Mouse (Mus musculus) testis, adult 2 months (tissue): ENCODE measurements around the gene Ogn. TPM values are rescaled to one million over a fixed set of nuclear protein-coding genes. Genes with fewer than 3 reads are reported as not detected.
"Not testable (repeated sequence)": the region's sequence is repeated elsewhere in the genome, so short reads cannot be mapped to it uniquely, and the experiment has no call there.

Experiments
- H3K27ac ChIP-seq: fragments of 200-500 bp; 2 replicates; pipeline ENCODE4 v1.5.1; 2012; ENCODE audit warnings: low read depth, low read length; ENCODE audit not compliant: control insufficient read depth, insufficient read depth
- H3K27me3 ChIP-seq: fragments of 200-500 bp; 2 replicates; pipeline ENCODE4 v1.6.1; 2012; ENCODE audit warnings: mild to moderate bottlenecking, low read length, moderate library complexity; ENCODE audit not compliant: control insufficient read depth, insufficient read depth
- H3K36me3 ChIP-seq: fragments of 200-500 bp; 2 replicates; pipeline ENCODE4 v1.6.1; 2012; ENCODE audit warnings: mild to moderate bottlenecking, low read length; ENCODE audit not compliant: control insufficient read depth, insufficient read depth
- H3K4me1 ChIP-seq: fragments of 200-500 bp; 2 replicates; pipeline ENCODE4 v1.6.1; 2012; ENCODE audit warnings: low read length; ENCODE audit not compliant: control insufficient read depth, insufficient read depth
- H3K4me3 ChIP-seq: fragments of 200-500 bp; 2 replicates; pipeline ENCODE4 v1.5.1; 2012; ENCODE audit warnings: low read depth, mild to moderate bottlenecking, low read length, moderate library complexity, mixed read lengths; ENCODE audit not compliant: control insufficient read depth
- CTCF ChIP-seq: fragments of 200-500 bp; IDR thresholded peaks from 2 replicates; pipeline ENCODE4 v1.5.1; 2012; ENCODE audit warnings: low read depth, mild to moderate bottlenecking, inconsistent platforms, low read length, moderate library complexity; ENCODE audit not compliant: control insufficient read depth, insufficient read depth, insufficient replicate concordance
- POLR2A ChIP-seq: fragments of 200-500 bp; IDR thresholded peaks from 2 replicates; pipeline ENCODE4 v1.6.1; 2012; ENCODE audit warnings: low read depth, mild to moderate bottlenecking, inconsistent platforms, low read length, moderate library complexity; ENCODE audit not compliant: control insufficient read depth
- polyA plus RNA-seq: library from polyadenylated mRNA; depleted of rRNA; stranded (reverse); fragments of >200 nt; gene quantifications from 2 replicates; pipeline ENCODE4 v1.2.3, GENCODE M21; 2012

Ogn gene
- polyA plus RNA-seq, 1 experiment, result 2.6 TPM

DNA sequence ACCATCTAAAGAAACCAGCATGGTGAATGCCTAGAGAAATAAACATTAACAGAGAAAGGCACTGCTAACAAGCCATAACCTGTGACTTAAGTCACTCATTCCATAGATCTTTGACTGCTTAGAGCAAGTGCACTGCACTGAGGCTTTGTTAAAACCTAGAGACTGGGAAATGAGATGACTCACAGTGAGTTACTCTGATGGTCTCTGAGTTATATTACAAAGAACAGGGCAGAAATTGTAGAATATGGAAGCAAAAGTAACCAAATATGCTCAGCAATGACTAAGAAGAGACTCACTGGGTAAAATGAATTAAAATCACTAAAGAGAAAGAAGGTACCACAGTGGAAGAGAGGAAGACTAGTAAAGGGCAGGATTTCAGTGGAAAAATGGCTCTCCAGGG lies 24.0 kb upstream of the Ogn start:
- no peak for TF ChIP-seq POLR2A
- TF ChIP-seq CTCF, result no peak
- no peaks in the 10 kb centered on the region for H3K4me1 ChIP-seq
- no peaks in the 10 kb centered on the region for H3K36me3 ChIP-seq
- no peak overlapping the region for H3K27ac ChIP-seq
- H3K27me3 ChIP-seq, result no peaks in the 10 kb centered on the region
- no peak overlapping the region for H3K4me3 ChIP-seq

DNA sequence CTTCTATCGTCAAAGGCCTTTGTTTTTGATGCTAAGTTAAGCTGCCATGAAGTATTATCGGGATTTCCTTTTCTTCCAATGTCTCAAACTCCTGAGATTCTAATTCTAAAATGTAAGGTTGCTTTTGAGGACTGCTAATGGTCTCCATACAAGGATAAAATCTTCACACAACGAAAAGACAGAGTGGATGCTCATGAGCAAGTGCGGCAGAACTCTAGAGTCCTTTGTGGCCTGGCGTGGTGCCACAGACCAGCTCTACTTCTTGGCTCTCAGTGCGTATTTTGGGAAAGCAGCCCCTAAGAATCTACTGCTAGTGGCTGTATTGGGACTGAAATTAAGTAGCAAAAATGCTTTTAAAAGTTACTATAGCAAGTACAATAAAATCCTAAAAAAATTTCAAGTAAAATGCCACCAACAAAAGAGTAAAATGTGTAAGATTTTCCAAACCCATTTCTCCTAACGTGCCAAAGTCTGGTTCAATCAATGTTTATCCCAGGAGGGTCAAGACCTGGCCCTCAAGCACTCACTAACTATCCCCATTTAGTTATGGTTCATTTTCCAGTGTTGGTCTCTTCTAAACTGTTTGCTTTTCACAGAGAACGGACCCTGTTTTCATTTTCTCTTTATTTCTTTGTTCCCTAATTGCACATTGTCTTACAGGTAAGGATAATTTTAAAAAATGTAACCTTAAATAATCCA lies 23.4 kb upstream of the Ogn start:
- Histone ChIP-seq H3K36me3 (no peaks in the 10 kb centered on the region), H3K4me1 (no peaks in the 10 kb centered on the region), H3K4me3 (no peak overlapping the region), H3K27me3 (no peaks in the 10 kb centered on the region), H3K27ac (no peak overlapping the region)
- TF ChIP-seq CTCF, result no peak
- TF ChIP-seq POLR2A, result no peak

DNA sequence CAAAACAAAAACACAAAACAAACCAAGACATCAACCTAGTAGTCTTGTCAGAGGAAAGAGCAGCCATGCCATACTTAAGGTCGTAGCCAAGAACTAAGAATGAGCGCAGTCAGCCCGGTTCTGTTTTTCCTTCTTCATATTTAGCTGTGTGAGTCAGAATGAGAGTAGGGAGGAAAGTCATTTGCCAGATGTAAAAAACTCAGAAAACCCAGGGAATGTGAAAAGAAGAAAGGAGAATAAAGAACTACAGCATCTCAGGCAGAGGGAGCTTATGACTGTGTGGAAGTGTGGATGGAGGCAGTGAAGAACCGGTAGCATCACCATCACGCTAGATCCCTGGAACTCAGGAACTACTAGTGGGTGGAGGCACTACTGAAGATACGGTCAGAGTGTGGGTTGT lies 21.8 kb upstream of the Ogn start:
- Histone ChIP-seq H3K4me3 (no peak overlapping the region), H3K27ac (no peak overlapping the region), H3K36me3 (no peaks in the 10 kb centered on the region), H3K27me3 (no peaks in the 10 kb centered on the region), H3K4me1 (no peaks in the 10 kb centered on the region)
- TF ChIP-seq POLR2A, result no peak
- no peak for TF ChIP-seq CTCF

DNA sequence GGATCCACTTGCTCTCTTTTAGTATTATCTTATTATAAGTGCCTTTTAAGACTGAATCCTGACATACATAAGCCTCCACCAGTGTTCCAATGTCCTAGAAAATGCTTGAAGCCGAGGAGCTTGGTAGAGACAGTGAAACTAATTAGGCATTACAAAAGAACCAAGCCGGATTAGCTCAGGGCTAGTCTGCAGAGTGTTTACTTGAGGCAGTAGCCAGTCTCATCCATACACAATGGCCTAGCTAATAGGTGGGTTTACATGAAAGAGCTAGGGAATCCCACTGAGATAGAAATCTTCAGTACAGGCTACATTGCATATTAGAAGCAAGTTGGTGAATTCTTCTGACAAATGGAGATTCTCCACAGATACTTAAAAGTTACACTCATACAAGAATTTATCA lies 5.3 kb upstream of the Ogn start:
- not testable (repeated sequence) for H3K4me3 ChIP-seq, H3K27ac ChIP-seq, H3K27me3 ChIP-seq, H3K36me3 ChIP-seq, H3K4me1 ChIP-seq

DNA sequence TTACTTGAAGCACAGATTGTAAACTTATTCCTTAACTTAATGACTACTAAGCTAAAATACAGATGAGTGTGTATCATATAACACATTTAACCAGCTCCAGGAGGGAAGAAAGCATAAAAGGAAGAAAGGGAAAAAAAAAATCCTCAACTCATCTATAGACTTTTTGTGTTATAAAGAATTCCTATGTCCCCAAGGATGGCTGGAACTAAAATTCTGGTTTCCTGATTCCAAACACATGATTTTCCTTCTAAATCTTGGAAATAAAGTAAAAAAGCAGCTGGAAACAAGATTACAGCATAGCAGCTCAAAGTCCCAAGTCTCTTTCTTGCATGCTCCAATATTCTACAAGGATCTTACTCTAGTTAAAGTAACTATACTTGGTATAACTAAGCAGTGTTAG lies 4.2 kb upstream of the Ogn start:
- Histone ChIP-seq H3K4me1 (no peaks in the 10 kb centered on the region), H3K27me3 (no peaks in the 10 kb centered on the region), H3K36me3 (no peaks in the 10 kb centered on the region), H3K4me3 (no peak overlapping the region), H3K27ac (no peak overlapping the region)
- TF ChIP-seq POLR2A (no peak), CTCF (no peak)

DNA sequence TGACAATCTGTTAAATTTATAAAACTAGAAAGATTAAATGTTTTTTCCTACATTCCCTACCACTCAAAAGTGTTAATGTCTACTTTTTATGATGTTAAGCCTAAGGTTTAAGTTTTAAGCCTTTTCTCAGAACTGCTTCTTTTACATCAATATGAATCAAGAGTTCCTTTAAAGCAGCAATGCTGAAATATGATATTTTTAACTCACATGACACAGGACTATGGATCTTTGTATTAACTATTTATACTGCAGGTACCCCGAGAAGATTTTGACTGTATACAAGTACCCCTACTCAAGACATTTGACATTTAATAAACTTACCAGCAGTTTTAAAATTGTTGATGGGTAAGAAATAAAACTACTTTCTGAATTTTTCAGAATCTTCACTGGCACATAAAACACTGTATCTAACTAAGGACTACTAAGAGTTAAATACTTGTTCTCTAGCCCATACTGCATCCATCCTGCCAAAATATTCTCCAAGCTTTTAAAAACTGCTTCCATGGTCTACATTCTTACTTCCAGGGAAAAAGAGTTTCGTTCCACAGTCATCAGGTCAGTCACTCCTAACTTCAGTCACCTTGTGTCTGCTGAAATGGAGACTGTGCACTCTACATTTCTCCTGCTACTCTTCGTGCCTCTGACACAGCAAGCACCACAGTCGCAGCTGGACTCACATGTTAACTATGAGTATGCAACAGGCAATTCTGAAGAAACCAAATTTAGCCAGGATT lies 910 bp downstream of the Ogn start:
- TF ChIP-seq POLR2A, result no peak
- TF ChIP-seq CTCF, result no peak
- Histone ChIP-seq H3K4me1 (no peaks in the 10 kb centered on the region), H3K36me3 (no peaks in the 10 kb centered on the region), H3K4me3 (no peak overlapping the region), H3K27me3 (no peaks in the 10 kb centered on the region), H3K27ac (no peak overlapping the region)

DNA sequence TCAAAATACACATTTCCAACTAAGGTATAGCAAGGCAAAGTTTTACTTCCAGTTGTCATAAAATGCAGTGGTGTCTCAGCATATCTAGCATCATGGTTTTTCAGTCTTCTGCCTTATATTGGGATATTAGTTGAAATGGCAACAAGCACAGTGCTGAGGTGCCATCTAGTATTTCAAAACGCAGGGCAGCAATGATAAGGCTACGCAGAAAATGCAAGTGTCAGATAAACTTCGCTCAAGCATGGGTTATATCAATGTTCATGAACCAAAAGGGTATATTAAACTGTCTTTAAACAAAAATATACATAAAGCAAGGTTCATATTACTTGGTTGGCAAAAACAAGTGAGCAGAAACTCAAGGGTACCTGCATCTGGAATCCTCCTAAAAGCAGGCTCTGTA lies 9.2 kb downstream of the Ogn start:
- no peak overlapping the region for H3K27ac ChIP-seq
- TF ChIP-seq CTCF (no peak), POLR2A (no peak)
- no peaks in the 10 kb centered on the region for H3K36me3 ChIP-seq
- no peaks in the 10 kb centered on the region for H3K27me3 ChIP-seq
- H3K4me3 ChIP-seq, result no peak overlapping the region
- H3K4me1 ChIP-seq, result no peaks in the 10 kb centered on the region

DNA sequence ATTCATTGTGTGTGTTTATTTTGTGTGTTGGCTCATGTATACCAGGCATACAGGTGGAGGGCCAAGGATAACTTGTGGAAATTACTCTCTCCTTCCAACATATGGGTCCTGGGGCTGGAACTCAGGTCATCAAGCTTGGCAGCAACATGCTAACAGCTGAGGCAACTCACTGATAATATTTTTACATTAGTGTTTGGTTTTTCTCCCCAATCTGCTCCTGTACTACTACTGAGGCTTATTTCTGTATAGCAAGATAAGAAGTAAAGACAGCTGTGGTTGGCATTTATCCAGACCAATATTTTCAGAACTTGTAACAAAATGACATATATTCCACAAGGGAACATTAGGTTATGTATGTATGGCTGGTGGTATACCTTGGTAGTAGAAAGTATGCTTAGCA lies 10.5 kb downstream of the Ogn start:
- H3K4me3 ChIP-seq, result no peak overlapping the region
- no peaks in the 10 kb centered on the region for H3K36me3 ChIP-seq
- H3K27ac ChIP-seq, result no peak overlapping the region
- TF ChIP-seq CTCF (no peak), POLR2A (no peak)
- no peaks in the 10 kb centered on the region for H3K27me3 ChIP-seq
- no peaks in the 10 kb centered on the region for H3K4me1 ChIP-seq
